Mouse (Mus musculus) lung, postnatal 0 days (tissue): Measurements from ENCODE around the gene Sorcs1.

Experiments
- CTCF ChIP-seq: IDR thresholded peaks from 2 replicates; pipeline ENCODE4 v1.5.1; 2016; ENCODE audit warnings: antibody characterized with exemption, mild to moderate bottlenecking
- EP300 ChIP-seq: IDR thresholded peaks from 2 replicates; pipeline ENCODE4 v1.6.1; 2016; ENCODE audit warnings: antibody characterized with exemption, mild to moderate bottlenecking, control low read depth

DNA sequence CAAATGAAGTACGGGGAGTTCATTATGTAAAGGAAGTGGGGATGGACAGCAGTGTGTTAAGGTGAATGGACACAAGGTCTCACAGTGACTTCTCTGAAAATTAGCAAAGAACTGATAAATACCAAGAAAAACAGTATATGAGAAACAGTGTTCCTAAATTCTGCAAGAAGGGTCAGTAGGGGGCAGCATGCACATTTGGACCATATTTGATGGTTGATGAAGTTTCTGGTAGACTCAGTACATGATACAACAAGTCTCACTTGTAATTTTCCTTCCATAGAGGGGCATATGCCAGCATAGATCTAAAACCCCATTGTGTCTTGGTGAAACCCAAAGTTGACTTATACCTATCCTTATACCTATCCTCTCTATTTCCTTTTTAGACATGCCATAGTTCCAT is 414.0 kb downstream of the Sorcs1 start:
- TF ChIP-seq CTCF (peak; percentile 57), EP300 (no peak)
